Mouse (Mus musculus) CH12.LX (cell line): ENCODE measurements around the gene Gab1. TPM values are rescaled to one million over a fixed set of nuclear protein-coding genes. Genes with fewer than 3 reads are reported as not detected.

Experiments used
- DNase-seq: peaks from one replicate; pipeline ENCODE4 v3.0.0-alpha.2; 2013; ENCODE audit errors: extremely low read depth
- H3K27ac ChIP-seq: 2 replicates; pipeline ENCODE4 v1.5.1; 2012; ENCODE audit warnings: low read depth, mild to moderate bottlenecking, control low read depth, moderate library complexity; ENCODE audit not compliant: insufficient read depth
- H3K27me3 ChIP-seq: replicated peaks from 2 replicates; pipeline ENCODE3; 2012; ENCODE audit warnings: inconsistent platforms
- H3K36me3 ChIP-seq, 2 experiments: replicated peaks in 1 of 2; 2 replicates each; pipeline versions ENCODE3 to v1.6.1; 2012; ENCODE audit warnings: inconsistent platforms in 1 of 2, low read length in 1 of 2, mild to moderate bottlenecking in 1 of 2, mixed read lengths in 1 of 2, moderate library complexity in 1 of 2; ENCODE audit not compliant: control insufficient read depth in 1 of 2, insufficient read depth in 1 of 2
- H3K4me1 ChIP-seq, 2 experiments: 2 replicates each; pipeline ENCODE4 v1.6.1; 2012; ENCODE audit warnings: inconsistent platforms in 1 of 2, moderate library complexity in 1 of 2; ENCODE audit not compliant: insufficient read depth in 2 of 2, control insufficient read depth in 1 of 2
- H3K4me2 ChIP-seq: 2 replicates; pipeline ENCODE4 v1.6.1; 2012; ENCODE audit warnings: low read depth, mild to moderate bottlenecking, control low read depth; ENCODE audit not compliant: poor library complexity, insufficient read depth, severe bottlenecking
- H3K4me3 ChIP-seq, 3 experiments: fragments of 150-350 bp in 1 of 3; sonication (generic) in 1 of 3; replicated peaks in 1 of 3; 2 replicates each; pipeline versions ENCODE3 to v1.5.1; 2011 to 2012; ENCODE audit warnings: low read depth in 2 of 3, low read length in 2 of 3, mild to moderate bottlenecking in 2 of 3, moderate library complexity in 2 of 3, control low read depth in 1 of 3, improper control_type of control experiment in 1 of 3, inconsistent platforms in 1 of 3, mixed read lengths in 1 of 3; ENCODE audit not compliant: poor library complexity in 1 of 3
- H3K79me2 ChIP-seq: replicated peaks from 2 replicates; pipeline ENCODE4 v1.6.1; 2012; ENCODE audit warnings: mild to moderate bottlenecking, moderate library complexity; ENCODE audit not compliant: control insufficient read depth, poor library complexity, insufficient read depth, severe bottlenecking; ENCODE audit errors: extremely low read depth
- H3K9ac ChIP-seq: 2 replicates; pipeline ENCODE4 v1.6.1; 2012; ENCODE audit warnings: low read depth, mild to moderate bottlenecking, control low read depth, moderate library complexity; ENCODE audit not compliant: insufficient read depth
- H3K9me3 ChIP-seq: replicated peaks from 2 replicates; pipeline ENCODE3; 2012; ENCODE audit warnings: low read length, inconsistent platforms, mixed read lengths
- BHLHE40 ChIP-seq: IDR thresholded peaks from 2 replicates; pipeline ENCODE4 v1.6.1; 2011; ENCODE audit warnings: mild to moderate bottlenecking, low read depth, low read length, improper control_type of control experiment
- CHD2 ChIP-seq: IDR thresholded peaks from 2 replicates; pipeline ENCODE4 v1.6.1; 2011; ENCODE audit warnings: low read length, improper control_type of control experiment
- CTCF ChIP-seq, 2 experiments: IDR thresholded peaks in 1 of 2; conservative IDR thresholded peaks in 1 of 2; 2 replicates each; pipeline ENCODE4 v1.5.1; 2011 to 2012; ENCODE audit warnings: low read depth in 2 of 2, low read length in 2 of 2, improper control_type of control experiment in 1 of 2, inconsistent platforms in 1 of 2, mild to moderate bottlenecking in 1 of 2, moderate library complexity in 1 of 2
- E2F4 ChIP-seq: IDR thresholded peaks from 2 replicates; pipeline ENCODE4 v1.6.1; 2011; ENCODE audit warnings: low read depth, low read length, improper control_type of control experiment; ENCODE audit not compliant: insufficient replicate concordance
- EP300 ChIP-seq: IDR thresholded peaks from 2 replicates; pipeline ENCODE4 v1.6.1; 2011; ENCODE audit warnings: low read length, improper control_type of control experiment
- HCFC1 ChIP-seq: IDR thresholded peaks from 2 replicates; pipeline ENCODE4 v1.6.1; 2012; ENCODE audit warnings: low read depth, mild to moderate bottlenecking, inconsistent platforms, low read length, improper control_type of control experiment
- JUN ChIP-seq: IDR thresholded peaks from 2 replicates; pipeline ENCODE4 v1.6.1; 2011; ENCODE audit warnings: low read depth, mild to moderate bottlenecking, low read length, improper control_type of control experiment, moderate library complexity; ENCODE audit not compliant: insufficient read depth
- JUND ChIP-seq: conservative IDR thresholded peaks from 2 replicates; pipeline ENCODE4 v1.6.1; 2011; ENCODE audit warnings: low read depth, low read length, improper control_type of control experiment
- KAT2A ChIP-seq: IDR thresholded peaks from 2 replicates; pipeline ENCODE4 v1.6.1; 2012; ENCODE audit warnings: low read length, improper control_type of control experiment, inconsistent platforms; ENCODE audit not compliant: insufficient replicate concordance
- MAX ChIP-seq: IDR thresholded peaks from 2 replicates; pipeline ENCODE4 v1.6.1; 2011; ENCODE audit warnings: low read length, improper control_type of control experiment
- MEF2A ChIP-seq: IDR thresholded peaks from 2 replicates; pipeline ENCODE4 v1.6.1; 2014; ENCODE audit warnings: low read depth, mild to moderate bottlenecking, inconsistent platforms, low read length, improper control_type of control experiment, borderline replicate concordance
- MYC ChIP-seq: IDR thresholded peaks from 2 replicates; pipeline ENCODE4 v1.6.1; 2011; ENCODE audit warnings: low read depth, mild to moderate bottlenecking, improper control_type of control experiment, low read length
- NRF1 ChIP-seq: IDR thresholded peaks from 2 replicates; pipeline ENCODE4 v1.6.1; 2014; ENCODE audit warnings: low read depth, mild to moderate bottlenecking, inconsistent platforms, low read length, improper control_type of control experiment, moderate library complexity
- PAX5 ChIP-seq: IDR thresholded peaks from 2 replicates; pipeline ENCODE4 v1.6.1; 2012; ENCODE audit warnings: low read length, inconsistent platforms, mixed read lengths
- POLR2A ChIP-seq: IDR thresholded peaks from 2 replicates; pipeline ENCODE4 v1.6.1; 2011; ENCODE audit warnings: low read depth, mild to moderate bottlenecking, improper control_type of control experiment, low read length
- POLR2AphosphoS2 ChIP-seq: IDR thresholded peaks from 2 replicates; pipeline ENCODE4 v1.6.1; 2011; ENCODE audit warnings: low read depth, low read length, improper control_type of control experiment
- RAD21 ChIP-seq: IDR thresholded peaks from 2 replicates; pipeline ENCODE4 v1.6.1; 2011; ENCODE audit warnings: low read depth, mild to moderate bottlenecking, low read length, improper control_type of control experiment, moderate library complexity
- SMC3 ChIP-seq: IDR thresholded peaks from 2 replicates; pipeline ENCODE4 v1.6.1; 2011; ENCODE audit warnings: low read depth, low read length, improper control_type of control experiment
- USF1 ChIP-seq: IDR thresholded peaks from 2 replicates; pipeline ENCODE4 v1.6.1; 2014; ENCODE audit warnings: low read depth, mild to moderate bottlenecking, inconsistent platforms, low read length, improper control_type of control experiment
- USF2 ChIP-seq: conservative IDR thresholded peaks from 2 replicates; pipeline ENCODE4 v1.6.1; 2011; ENCODE audit warnings: low read depth, low read length, improper control_type of control experiment
- ZC3H11A ChIP-seq: IDR thresholded peaks from 2 replicates; pipeline ENCODE4 v1.6.1; 2012; ENCODE audit warnings: low read depth, mild to moderate bottlenecking, inconsistent platforms, low read length, improper control_type of control experiment
- ZKSCAN1 ChIP-seq: IDR thresholded peaks from 2 replicates; pipeline ENCODE4 v1.6.1; 2012; ENCODE audit warnings: low read depth, inconsistent platforms, low read length, improper control_type of control experiment, borderline replicate concordance
- ZMIZ1 ChIP-seq: IDR thresholded peaks from 2 replicates; pipeline ENCODE4 v1.6.1; 2012; ENCODE audit warnings: low read depth, mild to moderate bottlenecking, inconsistent platforms, low read length, improper control_type of control experiment
- ZNF384 ChIP-seq: IDR thresholded peaks from 2 replicates; pipeline ENCODE4 v1.6.1; 2012; ENCODE audit warnings: low read depth, low read length, improper control_type of control experiment, inconsistent platforms
- dilution Hi-C: fragments of 300-500 bp; cut with MboI; formaldehyde crosslinking; loops from 2 replicates; pipeline ENCODE4 v1.14.3; 2020; ENCODE audit warnings: low sequenced_read_pairs; ENCODE audit not compliant: extremely low pct_unique_long_range_greater_than_20kb, extremely low pct_ligation_motif_present
- in situ Hi-C: fragments of 300-500 bp; cut with MboI; formaldehyde crosslinking; loops from 3 replicates; pipeline ENCODE4 v1.14.3; 2019; ENCODE audit warnings: low sequenced_read_pairs, low pct_ligation_motif_present, low pct_unique_long_range_greater_than_20kb, mixed read lengths
- polyA plus RNA-seq: library from polyadenylated mRNA; unstranded; fragments of >175 nt; gene quantifications from 2 replicates; pipeline ENCODE4 v1.2.1, GENCODE M21; 2012; ENCODE audit warnings: low read depth; ENCODE audit not compliant: insufficient read length
- total RNA-seq, 2 experiments: library from RNA; depleted of rRNA; stranded (reverse); fragments of 300-350 nt in 1 of 2; fragments of >200 nt in 1 of 2; gene quantifications; 2 replicates each; pipeline ENCODE4 v1.2.3; 2012 to 2014

Gab1 gene
- total and polyA plus RNA-seq, 3 experiments: 0.08 TPM; not detected in 2

DNA sequence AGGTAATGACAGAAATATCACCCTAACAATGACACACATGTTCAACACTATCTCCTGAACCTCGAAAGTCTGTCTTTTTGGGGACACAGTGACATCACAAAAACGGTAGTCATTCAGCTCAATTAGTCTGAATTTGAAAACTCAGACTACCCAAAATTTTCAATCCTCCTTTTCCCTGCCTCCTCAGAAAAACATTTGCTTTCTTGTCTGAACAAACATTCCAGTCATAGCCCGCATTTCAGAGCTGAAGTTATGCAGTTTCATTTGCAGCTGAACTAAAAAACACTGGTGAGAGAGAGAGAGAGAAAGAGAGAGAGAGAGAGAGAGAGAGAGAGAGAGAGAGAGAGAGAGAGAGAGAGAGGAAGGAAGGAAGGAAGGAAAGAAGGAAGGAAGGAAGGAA lies 23.2 kb downstream of the Gab1 start:
- DNase-seq: no peak

GRCm38 (mm10) chr8:80856606-80857005 lies 23.7 kb downstream of the Gab1 start:
- no peak for DNase-seq
- H3K9me3 ChIP-seq: no peaks in the 10 kb centered on the region
- peaks cover 11 to 17% of the 10 kb centered on the region in 2 experiments for H3K4me1 ChIP-seq
- no peak overlapping the region for H3K4me3 ChIP-seq
- TF ChIP-seq NRF1 (no peak), MEF2A (no peak), KAT2A (no peak), BHLHE40 (no peak), USF2 (no peak), ZC3H11A (no peak), CTCF (conservative IDR thresholded peaks at IDR 0.05 in 1 of 2, IDR thresholded peaks at IDR 0.05 in 1 of 2; ENCODE audit: low read depth in 2 of 2, low read length in 2 of 2) (no peak), ZKSCAN1 (no peak), MAX (no peak), ZMIZ1 (no peak), JUN (no peak), USF1 (no peak), CHD2 (no peak), PAX5 (no peak)
- in situ Hi-C loops: no loop called here
- H3K36me3 ChIP-seq: no peaks in the 10 kb centered on the region
- H3K79me2 ChIP-seq: no peaks in the 10 kb centered on the region
- no peak overlapping the region for H3K27ac ChIP-seq
- dilution Hi-C loops: no loop called here
- H3K27me3 ChIP-seq: no peaks in the 10 kb centered on the region
- H3K9ac ChIP-seq: no peak overlapping the region
- H3K4me2 ChIP-seq: no peak overlapping the region

More for the DNA sequence above, 23.2 kb downstream of the Gab1 start:
- dilution Hi-C loops (no loop called here), in situ Hi-C loops (no loop called here)
- 0 out of 2 replicates have a peak overlapping the region, but pooled peaks have one; percentile 17 for H3K4me2 ChIP-seq
- no peak for TF ChIP-seq EP300
- TF ChIP-seq POLR2AphosphoS2: no peak
- TF ChIP-seq MAX: no peak
- TF ChIP-seq MYC: no peak
- no peak for TF ChIP-seq JUND
- no peak for TF ChIP-seq PAX5
- no peak for TF ChIP-seq MEF2A
- TF ChIP-seq KAT2A: no peak
- TF ChIP-seq E2F4: no peak
- TF ChIP-seq CTCF (conservative IDR thresholded peaks at IDR 0.05 in 1 of 2, IDR thresholded peaks at IDR 0.05 in 1 of 2; ENCODE audit: low read depth in 2 of 2, low read length in 2 of 2): no peak
- TF ChIP-seq SMC3: no peak
- no peak for TF ChIP-seq ZMIZ1
- TF ChIP-seq POLR2A: no peak
- TF ChIP-seq RAD21: no peak
- no peak for TF ChIP-seq USF1
- no peak for TF ChIP-seq CHD2
- TF ChIP-seq ZNF384: no peak
- TF ChIP-seq HCFC1: no peak
- no peak for TF ChIP-seq BHLHE40
- peaks cover 9 to 15% of the 10 kb centered on the region in 2 experiments for H3K4me1 ChIP-seq
- H3K79me2 ChIP-seq: no peaks in the 10 kb centered on the region
- H3K36me3 ChIP-seq: no peaks in the 10 kb centered on the region
- H3K27ac ChIP-seq: no peak overlapping the region
- no peak overlapping the region for H3K4me3 ChIP-seq
- H3K27me3 ChIP-seq: no peaks in the 10 kb centered on the region
- H3K9me3 ChIP-seq: no peaks in the 10 kb centered on the region
- no peak overlapping the region for H3K9ac ChIP-seq
